Mouse (Mus musculus) small intestine, adult 2 months (tissue): ENCODE measurements around the gene Ypel2.

ENCODE experiments used
- CTCF ChIP-seq: fragments of 200-500 bp; IDR thresholded peaks from 2 replicates; pipeline ENCODE4 v1.5.1; 2012; ENCODE audit warnings: low read depth, mild to moderate bottlenecking, control low read depth, inconsistent platforms, low read length, moderate library complexity, mixed read lengths; ENCODE audit not compliant: insufficient replicate concordance, insufficient read length; ENCODE audit errors: extremely low read depth
- POLR2A ChIP-seq: fragments of 200-500 bp; IDR thresholded peaks from 2 replicates; pipeline ENCODE4 v1.6.1; 2012; ENCODE audit warnings: low read depth, mild to moderate bottlenecking, control low read depth, inconsistent platforms, low read length, moderate library complexity

DNA sequence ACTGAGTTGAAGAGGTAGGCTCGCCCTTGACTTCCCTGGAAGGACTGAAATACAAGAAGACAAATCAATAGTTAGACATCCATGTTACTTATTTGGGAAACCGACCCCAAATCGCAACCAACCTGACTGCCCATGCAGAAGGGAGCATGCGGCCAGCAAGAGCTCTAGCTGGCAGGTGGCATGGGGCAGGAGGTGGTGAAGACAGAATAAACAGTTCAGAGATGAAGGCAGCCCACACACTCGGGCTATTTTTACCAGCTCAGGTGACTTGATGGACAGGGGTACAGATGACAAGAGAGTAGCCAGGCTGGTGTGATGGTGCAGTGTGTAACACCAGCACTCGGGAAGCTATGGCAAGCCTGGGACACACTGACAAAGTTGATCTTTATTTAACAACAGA, 47.6 kb downstream of the Ypel2 start:
- TF ChIP-seq CTCF (no peak), POLR2A (no peak)
